Mouse (Mus musculus) kidney, postnatal 0 days (tissue): ENCODE measurements around the gene Efemp2. TPM values are rescaled to one million over a fixed set of nuclear protein-coding genes. Genes with fewer than 3 reads are reported as not detected.
"Not testable (repeated sequence)": the region's sequence is repeated elsewhere in the genome, so short reads cannot be mapped to it uniquely, and the experiment has no call there.

Experiments
- ATAC-seq: fragments of 200-750 bp; cut with Nextera tagmentation; replicated peaks from 2 replicates; pipeline ENCODE4 v1.8.0; 2017; ENCODE audit warnings: low read depth, moderate number of reproducible peaks, moderate TSS enrichment, moderate library complexity; ENCODE audit not compliant: low FRiP score
- DNase-seq: peaks from one replicate; pipeline ENCODE4 v3.0.0-alpha.2; 2016; ENCODE audit warnings: low spot score
- H3K27ac ChIP-seq: fragments of 300-500 bp; sonication (generic); 2 replicates; pipeline ENCODE4 v1.5.1; 2014; ENCODE audit warnings: mild to moderate bottlenecking
- H3K27me3 ChIP-seq: fragments of 300-500 bp; sonication (generic); 2 replicates; pipeline ENCODE4 v1.6.1; 2014; ENCODE audit warnings: low read length, mixed read lengths; ENCODE audit not compliant: insufficient read depth
- H3K36me3 ChIP-seq: fragments of 300-500 bp; sonication (generic); 2 replicates; pipeline ENCODE4 v1.6.1; 2014; ENCODE audit warnings: low read length, mixed read lengths; ENCODE audit not compliant: insufficient read depth
- H3K4me1 ChIP-seq: fragments of 300-500 bp; sonication (generic); replicated peaks from 2 replicates; pipeline ENCODE4 v1.6.1; 2014; ENCODE audit warnings: antibody characterized with exemption, low read length, mixed read lengths; ENCODE audit not compliant: insufficient read depth
- H3K4me2 ChIP-seq: fragments of 300-500 bp; sonication (generic); 2 replicates; pipeline ENCODE4 v1.6.1; 2014; ENCODE audit warnings: mild to moderate bottlenecking, low read length, moderate library complexity, mixed read lengths
- H3K4me3 ChIP-seq: fragments of 300-500 bp; sonication (generic); replicated peaks from 2 replicates; pipeline ENCODE4 v1.5.1; 2014; ENCODE audit warnings: low read depth, low read length
- H3K9ac ChIP-seq: fragments of 300-500 bp; sonication (generic); 2 replicates; pipeline ENCODE4 v1.6.1; 2014; ENCODE audit warnings: low read depth, low read length
- H3K9me3 ChIP-seq: fragments of 300-500 bp; sonication (generic); replicated peaks from 2 replicates; pipeline ENCODE4 v1.6.1; 2016; ENCODE audit warnings: low read length, inconsistent platforms, mixed read lengths
- CTCF ChIP-seq: IDR thresholded peaks from 2 replicates; pipeline ENCODE4 v1.5.1; 2016; ENCODE audit warnings: antibody characterized with exemption, low read depth, mild to moderate bottlenecking, moderate library complexity
- WGBS: fragments of 180-500 bp; shearing (Covaris S2); extraction: QIAGEN DNeasy Blood & Tissue Kit; methylation state at CpG from one replicate; pipeline ENCODE4 v1.1.7; 2014; 5-methylcytosine and 5-hydroxymethylcytosine counted together
- polyA plus RNA-seq: library from polyadenylated mRNA; unstranded; fragments of >200 nt; fragmentation: Nextera tagmentation; extraction: Ambion mirVana; gene quantifications from 2 replicates; pipeline ENCODE4 v1.2.1, GENCODE M21; 2015

The Efemp2 gene
- polyA plus RNA-seq, 1 experiment from 2014 or later = 126 TPM

- Histone ChIP-seq H3K4me3 (peak overlapping the region; percentile 99), H3K4me2 (peak overlapping the region; percentile 77), H3K36me3 (peaks cover 23% of the 10 kb centered on the region), H3K9ac (peak overlapping the region; percentile 87), H3K9me3 (no peaks in the 10 kb centered on the region), H3K27me3 (no peaks in the 10 kb centered on the region), H3K27ac (peak overlapping the region; percentile 99), H3K4me1 (peaks cover 4% of the 10 kb centered on the region)
- ATAC-seq (peak; percentile 5), DNase-seq (peak; percentile 95)
- TF ChIP-seq CTCF = no peak
- 1% methylated on average over 48 of the region's 59 CpGs for WGBS
Observed at GRCm38 (mm10) chr19:5490898-5491708, 17.3 kb downstream of the Efemp2 start.

GRCm38 (mm10) chr19:5492641-5493040 lies 18.9 kb downstream of the Efemp2 start:
- DNase-seq (no peak), ATAC-seq (no peak)
- Histone ChIP-seq H3K27ac (no peak overlapping the region), H3K36me3 (peaks cover 34% of the 10 kb centered on the region), H3K27me3 (no peaks in the 10 kb centered on the region), H3K4me2 (no peak overlapping the region), H3K4me1 (peaks cover 4% of the 10 kb centered on the region), H3K9ac (no peak overlapping the region), H3K9me3 (no peaks in the 10 kb centered on the region), H3K4me3 (no peak overlapping the region)
- 75% methylated on average over 4 of the region's 4 CpGs for WGBS
- no peak for TF ChIP-seq CTCF

GRCm38 (mm10) chr19:5493301-5493721 lies 19.6 kb downstream of the Efemp2 start:
- H3K27ac ChIP-seq, H3K9me3 ChIP-seq, H3K4me3 ChIP-seq, ATAC-seq, H3K4me1 ChIP-seq, H3K27me3 ChIP-seq, H3K4me2 ChIP-seq, H3K9ac ChIP-seq: not testable (repeated sequence)
- peaks cover 34% of the 10 kb centered on the region for H3K36me3 ChIP-seq
- TF ChIP-seq CTCF = peak; percentile 46
- DNase-seq = peak; percentile 65
- 40% methylated on average over 9 of the region's 9 CpGs for WGBS

- Histone ChIP-seq H3K9me3 (no peaks in the 10 kb centered on the region), H3K9ac (no peak overlapping the region), H3K27me3 (no peaks in the 10 kb centered on the region), H3K4me3 (no peak overlapping the region), H3K4me1 (peaks cover 4% of the 10 kb centered on the region), H3K27ac (no peak overlapping the region), H3K4me2 (no peak overlapping the region), H3K36me3 (peaks cover 34% of the 10 kb centered on the region)
- 83% methylated on average over 3 of the region's 3 CpGs for WGBS
- ATAC-seq (no peak), DNase-seq (no peak)
- TF ChIP-seq CTCF = no peak
Observed at GRCm38 (mm10) chr19:5494314-5494713, 20.6 kb downstream of the Efemp2 start.

GRCm38 (mm10) chr19:5495353-5496051 lies 21.7 kb downstream of the Efemp2 start:
- WGBS = 82% methylated on average over 12 of the region's 12 CpGs
- TF ChIP-seq CTCF = no peak
- DNase-seq (no peak), ATAC-seq (no peak)
- no peaks in the 10 kb centered on the region for H3K9me3 ChIP-seq
- no peaks in the 10 kb centered on the region for H3K27me3 ChIP-seq
- no peak overlapping the region for H3K4me2 ChIP-seq
- H3K27ac ChIP-seq = no peak overlapping the region
- no peak overlapping the region for H3K9ac ChIP-seq
- H3K4me3 ChIP-seq = no peak overlapping the region
- H3K4me1 ChIP-seq = peaks cover 4% of the 10 kb centered on the region
- H3K36me3 ChIP-seq = peaks cover 34% of the 10 kb centered on the region

- WGBS = 84% methylated on average over 16 of the region's 16 CpGs
- Histone ChIP-seq H3K9me3 (no peaks in the 10 kb centered on the region), H3K4me3 (no peak overlapping the region), H3K4me2 (no peak overlapping the region), H3K27ac (no peak overlapping the region), H3K9ac (no peak overlapping the region), H3K27me3 (no peaks in the 10 kb centered on the region), H3K4me1 (peaks cover 4% of the 10 kb centered on the region), H3K36me3 (peaks cover 34% of the 10 kb centered on the region)
- TF ChIP-seq CTCF = no peak
- ATAC-seq (no peak), DNase-seq (no peak)
Observed at GRCm38 (mm10) chr19:5496052-5496370, 22.3 kb downstream of the Efemp2 start.
